Mouse (Mus musculus) left cerebral cortex, postnatal 36 days (tissue): ENCODE data around the gene Vps53. TPM values are rescaled to one million over a fixed set of nuclear protein-coding genes. Genes with fewer than 3 reads are reported as not detected.

Source experiments
- DNase-seq, 2 experiments: peaks; one replicate each; pipeline ENCODE4 v3.0.0; 2021 to 2022; ENCODE audit warnings: low spot score in 2 of 2, mixed read lengths in 1 of 2
- intact Hi-C: fragments of 180-260 bp; cut with DNase I; formaldehyde crosslinking; loops from one replicate; pipeline ENCODE4 v1.15.1; 2025
- total RNA-seq, 2 experiments: library from RNA; stranded (reverse); gene quantifications; 2 replicates each; pipeline ENCODE4 v1.2.3; 2021

Gene Vps53
- total RNA-seq, 2 experiments from 2014 or later = 83.2 to 88.4 TPM

- DNase-seq = no peak
- intact Hi-C loops = no loop called here
Observed at GRCm38 (mm10) chr11:76170207-76170606, 9.2 kb downstream of the Vps53 start.

DNA sequence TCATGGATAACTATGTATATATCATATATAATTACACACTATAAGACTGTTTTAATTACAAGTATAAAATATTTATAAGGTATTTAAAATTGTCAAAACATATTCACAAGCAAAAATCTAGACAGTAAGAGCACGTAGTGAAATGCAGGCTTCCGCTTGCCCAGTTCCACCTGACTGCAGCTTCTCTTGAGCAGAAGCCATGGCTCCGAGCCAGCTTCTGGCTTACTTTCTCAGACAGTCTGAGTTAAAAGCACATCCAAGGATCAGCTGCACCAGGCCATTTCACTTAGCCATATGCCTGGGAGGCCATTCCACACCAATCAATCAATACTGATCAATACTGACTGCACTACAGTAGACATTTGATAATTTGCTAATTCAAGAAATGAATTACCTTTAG is 10.5 kb downstream of the Vps53 start:
- intact Hi-C loops = loop anchor here (5.0 kb wide), 2 partner anchors 387 to 402 kb away; no protein-coding TSS in a partner anchor
- no peak for DNase-seq

DNA sequence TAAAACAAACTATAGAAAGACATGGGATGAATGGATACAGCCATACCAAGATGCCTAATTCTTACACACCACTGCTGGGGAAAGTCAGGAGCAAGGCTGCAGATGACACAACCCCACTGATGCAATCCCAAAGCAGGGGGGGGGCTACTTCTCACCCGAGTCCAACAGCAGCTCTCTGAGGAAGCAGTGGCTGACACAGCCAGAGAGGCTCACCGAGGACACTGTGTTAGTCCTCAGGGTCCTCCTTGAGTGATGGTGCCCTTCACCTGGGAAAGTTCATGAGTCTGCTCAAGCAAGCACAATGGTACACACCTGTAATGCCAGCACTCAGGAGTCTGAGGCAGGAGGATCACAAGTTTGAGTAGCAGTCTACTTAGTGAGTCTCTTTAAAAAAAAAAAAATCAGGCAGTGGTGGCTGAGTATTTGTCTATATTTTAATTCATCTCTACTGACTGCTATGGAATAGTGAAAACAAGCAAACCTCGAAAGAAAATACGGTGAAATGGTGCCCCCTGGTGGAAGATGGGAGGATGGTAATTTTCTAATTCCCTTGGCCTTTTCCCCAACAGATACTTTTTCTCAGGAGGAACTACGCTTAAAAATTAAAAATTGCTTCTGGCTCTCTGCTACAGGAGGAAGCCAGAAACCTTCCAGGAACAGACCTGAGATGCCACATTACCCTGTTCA is 12.2 kb downstream of the Vps53 start:
- intact Hi-C loops = loop anchor here (1.0 to 5.0 kb wide), 3 partner anchors 82 to 400 kb away; no protein-coding TSS in a partner anchor
- peak; percentile 45 to 65 for DNase-seq

DNA sequence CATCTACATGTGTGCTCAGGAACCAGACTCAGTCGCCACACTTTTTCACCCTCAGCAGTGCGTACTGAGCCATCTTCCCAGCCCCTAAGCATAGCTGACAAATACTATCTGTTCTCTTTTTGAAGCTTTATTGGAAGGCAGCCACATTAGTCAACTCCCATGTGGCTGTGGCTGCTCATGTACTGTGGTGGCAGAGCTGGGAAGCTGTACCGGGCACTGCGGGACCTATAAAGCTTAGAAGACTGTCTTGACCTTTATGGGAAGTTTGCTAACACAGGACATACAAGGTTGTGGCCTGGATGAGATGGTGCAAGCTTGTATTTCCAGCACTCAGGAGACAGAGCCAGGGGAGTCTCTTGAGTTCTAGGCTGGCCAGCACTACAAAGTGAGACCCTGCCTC is 12.8 kb downstream of the Vps53 start:
- intact Hi-C loops = loop anchor here (1.0 to 5.0 kb wide), 3 partner anchors 81 to 399 kb away; no protein-coding TSS in a partner anchor
- no peak for DNase-seq

- intact Hi-C loops = no loop called here
- DNase-seq = no peak
Observed at GRCm38 (mm10) chr11:76160251-76160650, 19.2 kb downstream of the Vps53 start.

DNA sequence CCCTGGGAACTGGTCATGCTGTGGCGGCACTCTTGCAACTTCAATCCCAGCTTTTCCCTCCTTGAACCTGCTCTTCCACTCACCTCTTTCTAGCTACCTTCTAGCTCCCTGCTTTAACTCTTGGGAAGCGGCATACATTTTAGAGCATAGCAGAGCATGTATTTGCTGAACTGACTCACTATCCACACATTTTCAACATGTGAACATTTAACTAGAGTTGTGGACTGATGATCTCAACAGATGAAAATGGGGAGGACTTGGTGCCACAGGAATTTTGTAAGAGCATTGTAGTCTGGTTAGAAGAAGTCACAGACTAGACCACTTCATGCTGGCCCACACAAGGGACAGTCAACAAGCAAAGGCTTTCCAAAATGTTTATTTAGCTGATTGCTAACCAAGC is 21.1 kb downstream of the Vps53 start:
- DNase-seq = no peak
- intact Hi-C loops = no loop called here

GRCm38 (mm10) chr11:76154861-76155260 is 24.6 kb downstream of the Vps53 start:
- DNase-seq = no peak
- intact Hi-C loops = no loop called here

DNA sequence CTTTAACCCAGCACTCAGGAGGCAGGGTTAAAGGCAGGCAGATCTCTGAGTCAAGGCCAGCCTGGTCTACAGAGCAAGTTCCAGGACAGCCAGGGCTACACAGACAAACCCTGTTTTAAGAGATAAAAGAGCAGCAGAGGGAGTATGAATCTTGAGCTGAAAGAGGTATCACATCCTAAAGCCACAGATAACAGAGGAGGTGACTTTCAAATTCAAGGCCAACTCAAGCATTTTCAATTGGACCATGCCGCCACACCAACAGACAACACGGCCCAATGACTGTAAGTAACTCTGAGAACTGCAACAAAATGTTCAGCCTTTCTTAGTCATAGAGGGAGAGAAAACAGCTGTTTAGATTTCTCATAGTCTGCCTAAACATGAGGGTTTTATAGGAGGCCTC is 25.2 kb downstream of the Vps53 start:
- DNase-seq = no peak
- intact Hi-C loops = no loop called here

DNA sequence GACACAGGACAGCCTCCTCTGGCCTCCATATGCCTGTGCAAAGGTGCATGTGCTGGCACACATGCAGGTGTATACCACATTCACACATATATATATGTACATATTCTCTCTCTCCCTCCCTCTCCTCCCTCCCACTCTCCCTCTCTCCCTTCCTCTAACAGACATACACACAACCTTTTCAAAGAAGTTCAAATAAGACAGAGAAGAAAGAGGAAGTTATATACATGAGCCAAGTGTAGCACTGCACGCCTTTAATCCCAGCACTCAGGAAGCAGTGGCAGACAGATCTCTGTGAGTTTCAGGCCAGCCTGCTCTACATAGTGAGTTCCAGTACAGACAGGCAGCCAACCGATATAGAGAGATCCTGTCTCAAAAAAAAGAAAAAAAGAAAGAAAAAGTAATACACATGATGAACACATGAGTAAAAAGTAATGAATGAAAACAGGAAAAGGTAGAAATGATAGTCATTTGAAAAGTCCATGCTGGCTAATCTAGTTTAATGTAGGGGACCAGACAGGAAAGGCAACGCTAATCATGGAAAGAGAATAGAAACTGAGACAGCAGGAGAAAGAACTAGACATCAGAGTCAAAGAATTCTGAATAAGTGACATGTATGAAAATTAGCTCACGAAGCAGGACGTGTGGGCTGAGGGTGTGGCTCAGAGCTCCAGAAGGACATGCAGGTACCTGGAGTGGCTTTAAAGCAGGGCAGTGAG is 26.1 kb downstream of the Vps53 start:
- no peak for DNase-seq
- intact Hi-C loops = no loop called here

DNA sequence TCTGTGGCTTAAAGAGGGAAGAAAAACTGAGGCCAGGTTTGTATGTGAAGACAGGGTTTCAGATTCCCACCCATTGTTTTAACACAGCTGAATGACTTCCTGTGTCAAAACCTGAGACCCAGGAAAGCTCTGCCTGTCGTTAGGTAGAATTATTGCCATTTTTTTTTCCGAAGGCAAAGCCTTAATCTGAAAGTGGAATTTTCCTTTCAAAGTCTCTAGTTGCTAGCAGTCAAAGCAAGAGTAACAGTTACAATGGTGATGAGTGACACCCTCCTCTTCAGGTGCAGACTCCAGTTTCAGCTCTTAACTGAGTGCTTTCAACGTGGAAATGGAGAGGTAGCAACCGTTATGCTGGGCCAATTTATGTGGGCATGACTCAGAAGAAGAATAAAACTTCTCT is 28.5 kb downstream of the Vps53 start:
- no peak for DNase-seq
- intact Hi-C loops = no loop called here

- DNase-seq = no peak
- intact Hi-C loops = no loop called here
Observed at GRCm38 (mm10) chr11:76148055-76149008, 31.1 kb downstream of the Vps53 start.

DNA sequence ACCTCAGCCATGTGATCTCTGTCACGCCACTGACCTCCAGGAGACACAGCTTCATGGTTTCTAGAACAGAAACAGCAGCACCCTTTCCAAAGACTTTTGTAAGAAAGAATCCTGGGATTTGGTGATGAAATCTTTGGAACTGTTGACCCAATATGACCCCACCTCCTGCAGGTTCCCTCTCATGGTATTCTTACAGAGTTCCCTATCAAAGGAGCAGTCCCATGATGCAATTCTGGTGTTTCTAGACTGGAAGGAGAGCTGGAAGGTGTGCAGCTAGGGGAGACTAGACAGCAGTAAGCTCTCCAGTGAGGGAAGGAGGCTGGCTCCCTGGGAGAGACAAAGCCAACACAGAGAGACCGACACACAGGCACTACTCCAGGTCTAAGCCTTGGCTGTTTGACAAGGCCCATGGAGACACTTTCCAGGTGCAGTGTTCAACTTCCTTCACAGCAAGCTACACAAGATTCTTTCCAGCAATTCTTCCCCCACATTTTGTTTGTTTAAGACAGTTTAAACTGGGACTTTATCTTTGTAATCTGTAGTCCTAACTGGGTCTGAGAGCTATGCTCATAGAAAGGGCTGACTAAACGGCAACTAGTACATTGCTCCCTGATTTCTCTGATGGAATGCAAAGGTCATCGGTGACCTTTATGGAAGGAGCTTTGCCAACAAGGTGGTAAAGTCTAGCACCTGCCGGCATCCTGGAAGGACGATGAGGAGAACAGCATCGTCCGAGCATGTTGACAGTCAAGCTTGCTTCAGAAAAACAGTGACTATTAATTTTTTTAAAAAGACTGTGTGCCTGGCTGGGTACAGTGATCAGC is 33.0 kb downstream of the Vps53 start:
- intact Hi-C loops = no loop called here
- DNase-seq = no peak

GRCm38 (mm10) chr11:76145169-76145568 is 34.3 kb downstream of the Vps53 start:
- intact Hi-C loops = no loop called here

GRCm38 (mm10) chr11:76144386-76144785 is 35.1 kb downstream of the Vps53 start:
- DNase-seq = no peak
- intact Hi-C loops = no loop called here

More at GRCm38 (mm10) chr11:76145169-76145568, 34.3 kb downstream of the Vps53 start:
- DNase-seq = no peak

- no peak for DNase-seq
- intact Hi-C loops = no loop called here
Observed at GRCm38 (mm10) chr11:76137996-76138395, 41.5 kb downstream of the Vps53 start.

- no peak for DNase-seq
- intact Hi-C loops = no loop called here
Observed at GRCm38 (mm10) chr11:76135641-76136437, 43.6 kb downstream of the Vps53 start.

DNA sequence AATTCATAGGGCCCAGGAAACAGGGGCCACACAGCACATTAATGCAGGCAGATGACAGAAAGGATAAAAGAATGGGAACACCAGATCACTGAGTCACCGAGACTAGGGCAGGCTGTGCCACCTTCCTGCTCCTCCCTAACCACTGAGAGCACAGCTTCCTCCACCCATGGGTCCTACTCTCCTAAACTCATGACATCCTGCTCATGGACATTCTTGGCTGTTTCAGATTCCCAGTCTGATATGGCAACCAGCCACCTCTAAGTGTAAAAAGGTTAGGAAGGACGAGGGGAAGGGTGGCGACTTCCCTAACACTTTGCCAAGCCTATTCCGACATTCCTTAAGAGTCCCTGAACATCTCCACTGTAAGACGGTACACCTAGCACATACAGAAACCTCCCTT is 48.6 kb downstream of the Vps53 start:
- intact Hi-C loops = no loop called here

DNA sequence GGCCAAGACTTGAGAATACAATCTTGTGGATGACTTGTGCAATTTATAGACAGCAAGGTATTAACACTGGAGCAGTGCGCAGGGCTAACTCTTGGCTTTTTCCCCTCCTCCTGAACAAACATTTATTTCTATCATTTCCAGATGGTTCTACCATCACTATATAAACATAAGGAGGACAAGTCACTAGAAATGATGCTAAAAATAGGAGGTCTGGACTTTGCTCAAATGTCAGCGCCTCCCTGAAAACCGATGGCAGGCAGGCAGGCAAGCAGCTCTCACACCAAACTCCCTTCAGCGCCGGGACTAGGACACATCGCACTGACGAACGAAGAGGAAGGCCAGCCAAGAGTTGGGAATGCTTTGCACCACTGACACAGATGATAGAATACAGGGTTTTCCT is 54.1 kb downstream of the Vps53 start:
- intact Hi-C loops = no loop called here
- no peak for DNase-seq

More for the DNA sequence above, 48.6 kb downstream of the Vps53 start:
- DNase-seq = no peak
